Mouse (Mus musculus) embryo, embryonic 11 days (tissue): Measurements from ENCODE around the gene Abhd14a.

Experiments used
- DNase-seq: peaks from one replicate; pipeline ENCODE4 v3.0.0-alpha.2; 2015

The Abhd14a gene

GRCm38 (mm10) chr9:106451298-106451697 lies 3.8 kb upstream of the Abhd14a start:
- DNase-seq, result no peak

GRCm38 (mm10) chr9:106450661-106451060 lies 3.2 kb upstream of the Abhd14a start:
- DNase-seq, result peak; percentile 83

- no peak for DNase-seq
Measured at GRCm38 (mm10) chr9:106449947-106450346, 2.5 kb upstream of the Abhd14a start.

GRCm38 (mm10) chr9:106448498-106449031 lies 1.1 kb upstream of the Abhd14a start:
- DNase-seq, result peak; percentile 88

GRCm38 (mm10) chr9:106447951-106448350 lies 473 bp upstream of the Abhd14a start:
- DNase-seq, result no peak

- DNase-seq, result no peak
Measured at GRCm38 (mm10) chr9:106444836-106445235, 2.6 kb downstream of the Abhd14a start.

- DNase-seq, result no peak
Measured at GRCm38 (mm10) chr9:106442680-106443079, 4.8 kb downstream of the Abhd14a start.

- no peak for DNase-seq
Measured at GRCm38 (mm10) chr9:106436566-106436965, 10.9 kb downstream of the Abhd14a start.

GRCm38 (mm10) chr9:106433389-106433788 lies 14.1 kb downstream of the Abhd14a start:
- DNase-seq, result no peak

GRCm38 (mm10) chr9:106430015-106430264 lies 17.5 kb downstream of the Abhd14a start:
- DNase-seq, result no peak

GRCm38 (mm10) chr9:106429221-106430014 lies 18.1 kb downstream of the Abhd14a start, which contains the start of gene Rpl29:
TSS of gene Rpl29 (plus strand) at chr9:106429454.
- peak; percentile 96 for DNase-seq

GRCm38 (mm10) chr9:106428719-106429220 lies 18.7 kb downstream of the Abhd14a start:
- no peak for DNase-seq

GRCm38 (mm10) chr9:106421865-106422160 lies 25.7 kb downstream of the Abhd14a start:
- peak; percentile 93 for DNase-seq

GRCm38 (mm10) chr9:106421033-106421864 lies 26.2 kb downstream of the Abhd14a start:
- peak; percentile 42 for DNase-seq

GRCm38 (mm10) chr9:106420608-106421007 lies 26.9 kb downstream of the Abhd14a start:
- peak; percentile 77 for DNase-seq

GRCm38 (mm10) chr9:106417841-106418625 lies 29.4 kb downstream of the Abhd14a start:
- peak; percentile 84 for DNase-seq

GRCm38 (mm10) chr9:106416826-106417225 lies 30.7 kb downstream of the Abhd14a start:
- DNase-seq, result no peak

GRCm38 (mm10) chr9:106413606-106414005 lies 33.9 kb downstream of the Abhd14a start:
- DNase-seq, result no peak

- DNase-seq, result no peak
Measured at GRCm38 (mm10) chr9:106412210-106412609, 35.3 kb downstream of the Abhd14a start.

- DNase-seq, result no peak
Measured at GRCm38 (mm10) chr9:106411729-106412128, 35.7 kb downstream of the Abhd14a start.

- DNase-seq, result no peak
Measured at GRCm38 (mm10) chr9:106411091-106411594, 36.3 kb downstream of the Abhd14a start.

- no peak for DNase-seq
Measured at GRCm38 (mm10) chr9:106410086-106410650, 37.3 kb downstream of the Abhd14a start.
